Mouse (Mus musculus) midbrain, postnatal 0 days (tissue): Measurements from ENCODE around the gene Nr2f1. TPM values are rescaled to one million over a fixed set of nuclear protein-coding genes. Genes with fewer than 3 reads are reported as not detected.
A peak's percentile ranks its signal among the peaks of the same experiment; 100 is the strongest.

Experiments
- ATAC-seq: fragments of 200-750 bp; cut with Nextera tagmentation; 2 replicates; pipeline ENCODE4 v1.8.0; 2017; ENCODE audit warnings: moderate number of reproducible peaks, mild to moderate bottlenecking, moderate TSS enrichment, moderate library complexity; ENCODE audit not compliant: low FRiP score
- DNase-seq: peaks from one replicate; pipeline ENCODE4 v3.0.0-alpha.2; 2015; ENCODE audit warnings: low spot score
- H3K27ac ChIP-seq: fragments of 300-500 bp; sonication (generic); 2 replicates; pipeline ENCODE4 v1.5.1; 2014; ENCODE audit warnings: low read depth, mild to moderate bottlenecking, low read length, mixed read lengths
- H3K27me3 ChIP-seq: fragments of 300-500 bp; sonication (generic); 2 replicates; pipeline ENCODE4 v1.6.1; 2014; ENCODE audit warnings: low read length, control low read depth, mixed read lengths; ENCODE audit not compliant: insufficient read depth
- H3K36me3 ChIP-seq: fragments of 300-500 bp; sonication (generic); 2 replicates; pipeline ENCODE4 v1.6.1; 2014; ENCODE audit warnings: low read length, control low read depth, mixed read lengths; ENCODE audit not compliant: insufficient read depth
- H3K4me1 ChIP-seq: fragments of 300-500 bp; sonication (generic); 2 replicates; pipeline ENCODE4 v1.6.1; 2014; ENCODE audit warnings: mild to moderate bottlenecking, control low read depth, antibody characterized with exemption, low read length, mixed read lengths; ENCODE audit not compliant: insufficient read depth
- H3K4me2 ChIP-seq: fragments of 300-500 bp; sonication (generic); 2 replicates; pipeline ENCODE4 v1.6.1; 2014; ENCODE audit warnings: low read depth, mild to moderate bottlenecking, low read length, mixed read lengths; ENCODE audit not compliant: poor library complexity, severe bottlenecking
- H3K4me3 ChIP-seq: fragments of 300-500 bp; sonication (generic); 2 replicates; pipeline ENCODE4 v1.5.1; 2014; ENCODE audit warnings: low read depth, mild to moderate bottlenecking, low read length, moderate library complexity
- H3K9ac ChIP-seq: fragments of 300-500 bp; sonication (generic); replicated peaks from 2 replicates; pipeline ENCODE4 v1.6.1; 2014; ENCODE audit warnings: mild to moderate bottlenecking, low read length, moderate library complexity, mixed read lengths; ENCODE audit not compliant: poor library complexity, severe bottlenecking
- H3K9me3 ChIP-seq: fragments of 300-500 bp; sonication (generic); 2 replicates; pipeline ENCODE4 v1.6.1; 2016; ENCODE audit warnings: low read length, control low read depth
- CTCF ChIP-seq: IDR thresholded peaks from 2 replicates; pipeline ENCODE4 v1.5.1; 2016; ENCODE audit warnings: antibody characterized with exemption, mild to moderate bottlenecking
- WGBS: fragments of 180-500 bp; shearing (Covaris S2); extraction: QIAGEN DNeasy Blood & Tissue Kit; methylation state at CpG from one replicate; pipeline ENCODE4 v1.1.7; 2014; 5-methylcytosine and 5-hydroxymethylcytosine counted together
- polyA plus RNA-seq: library from polyadenylated mRNA; unstranded; fragments of >200 nt; fragmentation: Nextera tagmentation; extraction: Ambion mirVana; gene quantifications from 2 replicates; pipeline ENCODE4 v1.2.1, GENCODE M21; 2015
- total RNA-seq: library from RNA; depleted of rRNA; stranded (reverse); fragments of >200 nt; gene quantifications from 2 replicates; pipeline ENCODE4 v1.2.3, GENCODE M21; 2014

Gene Nr2f1
- total and polyA plus RNA-seq, 2 experiments from 2014 or later = 55.5 to 184 TPM

- no peak for TF ChIP-seq CTCF
- H3K4me3 ChIP-seq = no peak overlapping the region
- ATAC-seq = no peak
- H3K9ac ChIP-seq = no peak overlapping the region
- peaks cover 29% of the 10 kb centered on the region for H3K27me3 ChIP-seq
- WGBS = 43% methylated on average over 3 of the region's 3 CpGs
- 0 out of 2 replicates have a peak overlapping the region, but pooled peaks have one; percentile 65 for H3K27ac ChIP-seq
- no peaks in the 10 kb centered on the region for H3K36me3 ChIP-seq
- DNase-seq = no peak
- H3K4me2 ChIP-seq = no peak overlapping the region
- H3K9me3 ChIP-seq = no peaks in the 10 kb centered on the region
- H3K4me1 ChIP-seq = 0 out of 2 replicates have a peak, but pooled peaks cover 4% of the 10 kb centered on the region
Observed at GRCm38 (mm10) chr13:78180261-78180660, 19.3 kb downstream of the Nr2f1 start.

- TF ChIP-seq CTCF = no peak
- peaks cover 34% of the 10 kb centered on the region for H3K27me3 ChIP-seq
- ATAC-seq = no peak
- H3K36me3 ChIP-seq = no peaks in the 10 kb centered on the region
- H3K4me3 ChIP-seq = peak overlapping the region; percentile 35
- 0 out of 2 replicates have a peak overlapping the region, but pooled peaks have one; percentile 24 for H3K9ac ChIP-seq
- DNase-seq = peak; percentile 65
- 0 out of 2 replicates have a peak, but pooled peaks cover 4% of the 10 kb centered on the region for H3K4me1 ChIP-seq
- peak overlapping the region; percentile 53 for H3K4me2 ChIP-seq
- 4% methylated on average over 38 of the region's 38 CpGs for WGBS
- no peaks in the 10 kb centered on the region for H3K9me3 ChIP-seq
- peak overlapping the region; percentile 65 for H3K27ac ChIP-seq
Observed at GRCm38 (mm10) chr13:78179312-78180097, 20.1 kb downstream of the Nr2f1 start.

GRCm38 (mm10) chr13:78178771-78179170, 20.8 kb downstream of the Nr2f1 start:
- no peak for DNase-seq
- Histone ChIP-seq H3K36me3 (no peaks in the 10 kb centered on the region), H3K27ac (peak overlapping the region; percentile 65), H3K27me3 (peaks cover 41% of the 10 kb centered on the region), H3K9ac (no peak overlapping the region), H3K4me3 (peak overlapping the region; percentile 35; the same call in 1 of the 2 replicates), H3K4me1 (0 out of 2 replicates have a peak, but pooled peaks cover 4% of the 10 kb centered on the region), H3K9me3 (no peaks in the 10 kb centered on the region), H3K4me2 (no peak overlapping the region; the same call in 1 of the 2 replicates)
- no peak for TF ChIP-seq CTCF
- 19% methylated on average over 5 of the region's 5 CpGs for WGBS
- ATAC-seq = no peak

GRCm38 (mm10) chr13:78178021-78178420, 21.5 kb downstream of the Nr2f1 start:
- no peaks in the 10 kb centered on the region for H3K36me3 ChIP-seq
- H3K27me3 ChIP-seq = peaks cover 37% of the 10 kb centered on the region
- ATAC-seq = no peak
- WGBS = 29% methylated on average over 1 of the region's 1 CpGs
- no peaks in the 10 kb centered on the region for H3K9me3 ChIP-seq
- H3K4me3 ChIP-seq = no peak overlapping the region
- DNase-seq = no peak
- H3K4me2 ChIP-seq = no peak overlapping the region
- 0 out of 2 replicates have a peak, but pooled peaks cover 4% of the 10 kb centered on the region for H3K4me1 ChIP-seq
- peak overlapping the region; percentile 18; the same call in 1 of the 2 replicates for H3K27ac ChIP-seq
- H3K9ac ChIP-seq = no peak overlapping the region
- TF ChIP-seq CTCF = no peak

- Histone ChIP-seq H3K27me3 (peaks cover 41% of the 10 kb centered on the region), H3K9me3 (no peaks in the 10 kb centered on the region), H3K4me2 (no peak overlapping the region)
Observed at GRCm38 (mm10) chr13:78177381-78177950, 22.1 kb downstream of the Nr2f1 start.

More at GRCm38 (mm10) chr13:78177381-78177950, 22.1 kb downstream of the Nr2f1 start:
- no peak for ATAC-seq
- H3K27ac ChIP-seq = no peak overlapping the region
- H3K9ac ChIP-seq = no peak overlapping the region
- TF ChIP-seq CTCF = no peak
- H3K4me1 ChIP-seq = 0 out of 2 replicates have a peak, but pooled peaks cover 4% of the 10 kb centered on the region
- no peaks in the 10 kb centered on the region for H3K36me3 ChIP-seq
- 38% methylated on average over 5 of the region's 5 CpGs for WGBS
- no peak overlapping the region for H3K4me3 ChIP-seq
- no peak for DNase-seq
